Mouse (Mus musculus): ENCODE measurements around the gene Uhmk1. TPM values are rescaled to one million over a fixed set of nuclear protein-coding genes. Genes with fewer than 3 reads are reported as not detected.
"Not testable (repeated sequence)": the region's sequence is repeated elsewhere in the genome, so short reads cannot be mapped to it uniquely, and the experiment has no call there.

The Uhmk1 gene
- 5.7 and 7.1 TPM in 2 replicates for polyA plus RNA-seq (2015; fragmentation: Nextera tagmentation; extraction: Ambion mirVana)

- Histone ChIP-seq H3K27me3 (replicated peaks; ENCODE audit: control insufficient read depth, insufficient read depth, low read length) (no peaks in the 10 kb centered on the region), H3K4me1 (ENCODE audit: control insufficient read depth, insufficient read depth, low read length) (peaks cover 3% of the 10 kb centered on the region; the same call in 1 of the 2 replicates), H3K4me3 (ENCODE audit: low read length) (peak within 1 kb of the TSS; percentile 82), H3K9me3 (ENCODE audit: control insufficient read depth, low read length) (no peaks in the 10 kb centered on the region), H3K9ac (ENCODE audit: low read depth, low read length) (peak within 1 kb of the TSS; percentile 94), H3K27ac (ENCODE audit: low read length) (peak within 1 kb of the TSS; percentile 82), H3K36me3 (ENCODE audit: control insufficient read depth, insufficient read depth, low read length) (no peaks in the 10 kb centered on the region), H3K4me2 (ENCODE audit: low read depth, low read length) (peak within 1 kb of the TSS; percentile 67)
- WGBS = under 1% methylated on average over 69 of the region's 70 CpGs
- ATAC-seq = peak; percentile 98
Observed at GRCm38 (mm10) chr1:170214757-170215522, at the start of gene Uhmk1. TSS of gene Uhmk1 (minus strand) at chr1:170215397.

DNA sequence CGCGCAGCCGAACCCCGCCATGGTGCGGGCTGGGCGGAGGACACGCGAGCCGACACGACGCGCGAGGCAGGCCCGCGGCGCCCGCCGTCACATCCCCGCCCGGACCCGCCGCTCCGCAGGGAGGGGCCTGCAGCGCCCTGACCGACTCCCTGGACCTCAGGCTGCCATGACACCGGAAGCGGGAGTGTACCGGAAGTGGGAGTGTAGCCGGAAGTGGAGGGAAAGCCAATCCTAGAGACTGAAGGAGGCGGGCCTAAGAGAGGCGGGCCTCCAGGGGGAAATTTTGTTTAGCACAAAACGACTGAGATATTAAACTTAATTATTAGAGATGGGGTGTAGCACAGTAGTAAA lies 40.3 kb upstream of the Uhmk1 start:
- Histone ChIP-seq H3K4me3 (ENCODE audit: low read length) (peak overlapping the region; percentile 70), H3K9ac (ENCODE audit: low read depth, low read length) (peak overlapping the region; percentile 82), H3K27ac (ENCODE audit: low read length) (no peak overlapping the region), H3K36me3 (ENCODE audit: control insufficient read depth, insufficient read depth, low read length) (no peaks in the 10 kb centered on the region), H3K27me3 (replicated peaks; ENCODE audit: control insufficient read depth, insufficient read depth, low read length) (no peaks in the 10 kb centered on the region), H3K4me2 (ENCODE audit: low read depth, low read length) (peak overlapping the region; percentile 71), H3K4me1 (ENCODE audit: control insufficient read depth, insufficient read depth, low read length) (no peaks in the 10 kb centered on the region), H3K9me3 (ENCODE audit: control insufficient read depth, low read length) (no peaks in the 10 kb centered on the region)
- ATAC-seq = peak; percentile 98
- WGBS = 14% methylated on average over 32 of the region's 32 CpGs

GRCm38 (mm10) chr1:170254893-170255559 lies 39.8 kb upstream of the Uhmk1 start:
- 31% methylated on average over 30 of the region's 30 CpGs for WGBS
- Histone ChIP-seq H3K9me3 (ENCODE audit: control insufficient read depth, low read length) (no peaks in the 10 kb centered on the region), H3K9ac (ENCODE audit: low read depth, low read length) (peak overlapping the region; percentile 82), H3K27ac (ENCODE audit: low read length) (no peak overlapping the region), H3K4me3 (ENCODE audit: low read length) (peak overlapping the region; percentile 70), H3K4me1 (ENCODE audit: control insufficient read depth, insufficient read depth, low read length) (no peaks in the 10 kb centered on the region), H3K36me3 (ENCODE audit: control insufficient read depth, insufficient read depth, low read length) (no peaks in the 10 kb centered on the region), H3K27me3 (replicated peaks; ENCODE audit: control insufficient read depth, insufficient read depth, low read length) (no peaks in the 10 kb centered on the region), H3K4me2 (ENCODE audit: low read depth, low read length) (peak overlapping the region; percentile 71)
- ATAC-seq = peak; percentile 87

- Histone ChIP-seq H3K27ac (ENCODE audit: low read length) (no peak overlapping the region), H3K4me2 (ENCODE audit: low read depth, low read length) (no peak overlapping the region), H3K27me3 (replicated peaks; ENCODE audit: control insufficient read depth, insufficient read depth, low read length) (no peaks in the 10 kb centered on the region), H3K36me3 (ENCODE audit: control insufficient read depth, insufficient read depth, low read length) (no peaks in the 10 kb centered on the region), H3K9ac (ENCODE audit: low read depth, low read length) (no peak overlapping the region), H3K9me3 (ENCODE audit: control insufficient read depth, low read length) (no peaks in the 10 kb centered on the region), H3K4me3 (ENCODE audit: low read length) (no peak overlapping the region), H3K4me1 (ENCODE audit: control insufficient read depth, insufficient read depth, low read length) (no peaks in the 10 kb centered on the region)
- WGBS = 88% methylated on average over 3 of the region's 3 CpGs
- no peak for ATAC-seq
Observed at GRCm38 (mm10) chr1:170245016-170245415, 29.8 kb upstream of the Uhmk1 start.

- H3K9me3 ChIP-seq (ENCODE audit: control insufficient read depth, low read length); H3K4me3 ChIP-seq (ENCODE audit: low read length); H3K4me1 ChIP-seq (ENCODE audit: control insufficient read depth, insufficient read depth, low read length); H3K36me3 ChIP-seq (ENCODE audit: control insufficient read depth, insufficient read depth, low read length); ATAC-seq; H3K27me3 ChIP-seq (replicated peaks; ENCODE audit: control insufficient read depth, insufficient read depth, low read length); H3K9ac ChIP-seq (ENCODE audit: low read depth, low read length); H3K4me2 ChIP-seq (ENCODE audit: low read depth, low read length); H3K27ac ChIP-seq (ENCODE audit: low read length): not testable (repeated sequence)
- WGBS = 59% methylated on average over 5 of the region's 6 CpGs
Observed at GRCm38 (mm10) chr1:170232688-170233087, 17.5 kb upstream of the Uhmk1 start, which contains the start of gene Sh2d1b2. TSS of gene Sh2d1b2 (plus strand) at chr1:170232749.

DNA sequence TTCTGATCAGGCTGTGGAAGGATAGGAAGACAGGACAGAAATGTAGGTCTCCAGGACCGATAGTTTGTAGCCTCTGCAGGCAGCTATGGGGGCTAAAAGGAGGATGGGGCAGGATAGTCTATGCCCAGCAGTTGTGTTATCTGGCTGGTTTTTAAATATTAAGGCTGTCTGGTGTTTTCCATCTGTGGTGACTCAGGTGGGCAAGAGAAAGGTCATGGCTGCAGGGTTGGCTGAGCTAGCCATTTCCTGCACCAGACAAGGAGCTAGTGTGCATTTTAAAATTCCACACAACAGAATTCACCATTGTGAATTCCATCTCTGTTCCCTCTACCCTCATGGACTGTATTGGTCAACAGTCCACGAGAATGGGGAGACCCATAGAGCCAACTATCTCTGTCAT lies 8.1 kb upstream of the Uhmk1 start:
- no peak for ATAC-seq
- H3K9ac ChIP-seq (ENCODE audit: low read depth, low read length) = no peak overlapping the region
- no peak overlapping the region for H3K27ac ChIP-seq (ENCODE audit: low read length)
- no peaks in the 10 kb centered on the region for H3K4me1 ChIP-seq (ENCODE audit: control insufficient read depth, insufficient read depth, low read length)
- 80% methylated on average over 2 of the region's 2 CpGs for WGBS
- H3K36me3 ChIP-seq (ENCODE audit: control insufficient read depth, insufficient read depth, low read length) = no peaks in the 10 kb centered on the region
- H3K27me3 ChIP-seq (replicated peaks; ENCODE audit: control insufficient read depth, insufficient read depth, low read length) = no peaks in the 10 kb centered on the region
- H3K4me2 ChIP-seq (ENCODE audit: low read depth, low read length) = no peak overlapping the region
- H3K9me3 ChIP-seq (ENCODE audit: control insufficient read depth, low read length) = no peaks in the 10 kb centered on the region
- H3K4me3 ChIP-seq (ENCODE audit: low read length) = no peak overlapping the region

GRCm38 (mm10) chr1:170220351-170220750 lies 5.2 kb upstream of the Uhmk1 start:
- Histone ChIP-seq H3K4me1 (ENCODE audit: control insufficient read depth, insufficient read depth, low read length) (no peaks in the 10 kb centered on the region), H3K4me3 (ENCODE audit: low read length) (no peak overlapping the region), H3K36me3 (ENCODE audit: control insufficient read depth, insufficient read depth, low read length) (no peaks in the 10 kb centered on the region), H3K9ac (ENCODE audit: low read depth, low read length) (no peak overlapping the region), H3K9me3 (ENCODE audit: control insufficient read depth, low read length) (no peaks in the 10 kb centered on the region), H3K27me3 (replicated peaks; ENCODE audit: control insufficient read depth, insufficient read depth, low read length) (no peaks in the 10 kb centered on the region), H3K27ac (ENCODE audit: low read length) (no peak overlapping the region), H3K4me2 (ENCODE audit: low read depth, low read length) (no peak overlapping the region)
- ATAC-seq = no peak

DNA sequence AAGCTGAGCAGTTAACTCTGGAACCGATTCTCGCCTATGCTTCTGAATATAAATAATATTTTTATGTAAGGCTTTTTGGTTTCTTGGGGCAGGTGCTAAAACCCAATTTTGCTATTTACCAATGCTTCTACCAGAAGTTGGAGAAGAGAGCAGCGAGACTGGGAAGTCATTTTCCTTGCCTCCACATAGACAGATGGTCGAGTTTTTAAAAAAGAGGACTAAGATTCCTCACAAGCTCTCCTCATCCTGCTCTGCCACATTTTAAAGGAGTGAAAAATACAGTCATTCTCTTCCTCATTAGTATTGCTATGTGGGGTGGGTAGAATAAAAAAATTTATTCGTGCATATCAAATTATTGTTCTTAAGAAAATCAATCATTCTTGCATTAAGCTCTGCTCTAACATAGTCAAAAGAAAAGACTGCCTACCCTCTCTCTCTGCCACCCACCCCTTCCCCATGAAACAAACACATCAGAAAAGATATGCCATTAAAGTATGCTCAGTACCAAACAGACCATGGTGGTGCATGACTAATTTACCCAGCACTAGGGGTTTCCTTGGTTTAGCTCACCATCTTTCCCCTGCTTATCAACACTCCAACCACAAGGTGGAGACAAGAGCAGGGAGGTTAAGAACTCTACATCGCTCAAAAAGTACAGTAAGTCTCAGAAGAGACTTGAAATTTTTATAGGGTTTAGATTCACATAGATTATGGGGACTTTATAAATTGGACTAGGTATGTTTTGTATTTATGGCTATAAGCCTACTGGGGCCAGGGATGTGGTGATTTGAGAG lies 3.1 kb upstream of the Uhmk1 start:
- no peaks in the 10 kb centered on the region for H3K27me3 ChIP-seq (replicated peaks; ENCODE audit: control insufficient read depth, insufficient read depth, low read length)
- H3K4me2 ChIP-seq (ENCODE audit: low read depth, low read length) = no peak overlapping the region
- no peak overlapping the region for H3K27ac ChIP-seq (ENCODE audit: low read length)
- ATAC-seq = no peak
- H3K9me3 ChIP-seq (ENCODE audit: control insufficient read depth, low read length) = no peaks in the 10 kb centered on the region
- peaks cover 3% of the 10 kb centered on the region; the same call in 1 of the 2 replicates for H3K4me1 ChIP-seq (ENCODE audit: control insufficient read depth, insufficient read depth, low read length)
- WGBS = 82% methylated on average over 6 of the region's 6 CpGs
- H3K36me3 ChIP-seq (ENCODE audit: control insufficient read depth, insufficient read depth, low read length) = no peaks in the 10 kb centered on the region
- no peak overlapping the region for H3K9ac ChIP-seq (ENCODE audit: low read depth, low read length)
- no peak overlapping the region for H3K4me3 ChIP-seq (ENCODE audit: low read length)

DNA sequence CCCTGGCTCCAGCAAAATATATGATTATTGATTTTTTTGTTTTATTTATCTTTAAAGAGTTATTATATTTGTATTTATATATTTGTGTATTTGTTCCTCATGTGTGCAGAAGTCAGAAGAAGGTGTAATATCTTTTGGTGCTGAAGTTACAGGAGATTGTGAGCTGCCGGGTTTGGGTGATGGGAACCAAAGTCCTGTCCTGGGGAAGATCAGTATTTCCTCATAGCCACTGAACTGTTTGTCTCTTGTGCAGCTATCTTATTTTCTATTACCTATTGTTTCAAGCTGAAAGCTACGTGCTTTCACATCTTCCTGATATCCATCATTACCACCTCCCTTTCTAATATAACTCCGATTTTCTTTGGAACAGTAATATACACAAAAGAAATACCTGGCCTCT lies 393 bp upstream of the Uhmk1 start:
- Histone ChIP-seq H3K36me3 (ENCODE audit: control insufficient read depth, insufficient read depth, low read length) (no peaks in the 10 kb centered on the region), H3K27me3 (replicated peaks; ENCODE audit: control insufficient read depth, insufficient read depth, low read length) (no peaks in the 10 kb centered on the region), H3K9ac (ENCODE audit: low read depth, low read length) (peak overlapping the region; percentile 94; the same call in 1 of the 2 replicates), H3K4me3 (ENCODE audit: low read length) (peak overlapping the region; percentile 82), H3K4me2 (ENCODE audit: low read depth, low read length) (peak overlapping the region; percentile 28; the same call in 1 of the 2 replicates), H3K9me3 (ENCODE audit: control insufficient read depth, low read length) (no peaks in the 10 kb centered on the region), H3K27ac (ENCODE audit: low read length) (peak overlapping the region; percentile 82; the same call in 1 of the 2 replicates), H3K4me1 (ENCODE audit: control insufficient read depth, insufficient read depth, low read length) (peaks cover 3% of the 10 kb centered on the region; the same call in 1 of the 2 replicates)
- WGBS = 72% methylated on average over 3 of the region's 3 CpGs
- ATAC-seq = no peak

All from intestine, embryonic 16.5 days (tissue).